Mouse (Mus musculus): Measurements from ENCODE around the gene Msx3.

Msx3 gene

GRCm38 (mm10) chr7:140048361-140049114 is at the start of gene Msx3:
Msx3 (minus strand) TSS chr7:140049089.
- no peak for DNase-seq (ENCODE audit: low spot score in 2 of 2)

- DNase-seq (ENCODE audit: low spot score in 2 of 2), result no peak
Measured at GRCm38 (mm10) chr7:140098466-140098865, 49.6 kb upstream of the Msx3 start.

GRCm38 (mm10) chr7:140096055-140096454 is 47.2 kb upstream of the Msx3 start:
- DNase-seq (ENCODE audit: low spot score in 2 of 2), result no peak

- no peak for DNase-seq (ENCODE audit: low spot score in 2 of 2)
Measured at GRCm38 (mm10) chr7:140095556-140095955, 46.7 kb upstream of the Msx3 start.

- DNase-seq (ENCODE audit: low spot score in 2 of 2), result peak in 1 of 2 experiments; percentile 39
Measured at GRCm38 (mm10) chr7:140094954-140095353, 46.1 kb upstream of the Msx3 start.

- no peak for DNase-seq (ENCODE audit: low spot score in 2 of 2)
Measured at GRCm38 (mm10) chr7:140092924-140093528, 44.1 kb upstream of the Msx3 start, which contains the start of gene Prap1. Prap1 (plus strand) TSS chr7:140093395.

GRCm38 (mm10) chr7:140090601-140091000 is 41.7 kb upstream of the Msx3 start:
- no peak for DNase-seq (ENCODE audit: low spot score in 2 of 2)

- no peak for DNase-seq (ENCODE audit: low spot score in 2 of 2)
Measured at GRCm38 (mm10) chr7:140082242-140082678, 33.4 kb upstream of the Msx3 start, which contains the start of gene Caly. Caly (minus strand) TSS chr7:140082548.

- no peak for DNase-seq (ENCODE audit: low spot score in 2 of 2)
Measured at GRCm38 (mm10) chr7:140081408-140082241, 32.7 kb upstream of the Msx3 start.

GRCm38 (mm10) chr7:140080503-140081156 is 31.7 kb upstream of the Msx3 start:
- peak in 1 of 2 experiments; percentile 77 for DNase-seq (ENCODE audit: low spot score in 2 of 2)

- no peak for DNase-seq (ENCODE audit: low spot score in 2 of 2)
Measured at GRCm38 (mm10) chr7:140078711-140079110, 29.8 kb upstream of the Msx3 start.

GRCm38 (mm10) chr7:140077698-140078097 is 28.8 kb upstream of the Msx3 start:
- no peak for DNase-seq (ENCODE audit: low spot score in 2 of 2)

- DNase-seq (ENCODE audit: low spot score in 2 of 2), result no peak
Measured at GRCm38 (mm10) chr7:140070042-140070711, 21.3 kb upstream of the Msx3 start.

- DNase-seq (ENCODE audit: low spot score in 2 of 2), result no peak
Measured at GRCm38 (mm10) chr7:140067397-140067796, 18.5 kb upstream of the Msx3 start.

- DNase-seq (ENCODE audit: low spot score in 2 of 2), result peak; percentile 38 to 78
Measured at GRCm38 (mm10) chr7:140063092-140063491, 14.2 kb upstream of the Msx3 start.

- DNase-seq (ENCODE audit: low spot score in 2 of 2), result no peak
Measured at GRCm38 (mm10) chr7:140062307-140062706, 13.4 kb upstream of the Msx3 start.

GRCm38 (mm10) chr7:140061832-140062130 is 12.9 kb upstream of the Msx3 start:
- no peak for DNase-seq (ENCODE audit: low spot score in 2 of 2)

- peak in 1 of 2 experiments; percentile 25 for DNase-seq (ENCODE audit: low spot score in 2 of 2)
Measured at GRCm38 (mm10) chr7:140060936-140061831, 12.3 kb upstream of the Msx3 start.

GRCm38 (mm10) chr7:140059601-140060000 is 10.7 kb upstream of the Msx3 start:
- no peak for DNase-seq (ENCODE audit: low spot score in 2 of 2)

GRCm38 (mm10) chr7:140058528-140058927 is 9.6 kb upstream of the Msx3 start:
- DNase-seq (ENCODE audit: low spot score in 2 of 2), result no peak
